Mouse (Mus musculus) activated CD4-positive, CD25-positive, alpha-beta regulatory T cell (primary cell): ENCODE data around the gene Olfr504. TPM values are rescaled to one million over a fixed set of nuclear protein-coding genes. Genes with fewer than 3 reads are reported as not detected.

ENCODE experiments used
- polyA plus RNA-seq, 2 experiments: library from polyadenylated mRNA; unstranded; fragments of 100-300 nt; shearing (Covaris generic); gene quantifications; one replicate each; pipeline ENCODE4 v1.2.1; 2017

Olfr504 gene
- polyA plus RNA-seq = not detected

GRCm38 (mm10) chr7:108565693-108566092, at the start of gene Olfr504:
Olfr504 (minus strand) TSS chr7:108565793.

GRCm38 (mm10) chr7:108610487-108610886, 44.9 kb upstream of the Olfr504 start, which contains the start of gene Olfr506:
Olfr506 (plus strand) TSS chr7:108610787.

GRCm38 (mm10) chr7:108544227-108544626, 21.4 kb downstream of the Olfr504 start, which contains the start of gene Olfr503:
Olfr503 (plus strand) TSS chr7:108544527.

GRCm38 (mm10) chr7:108524965-108525364, 40.6 kb downstream of the Olfr504 start, which contains the start of gene Olfr502:
Olfr502 (minus strand) TSS chr7:108525065.

Other genes with a start within 250 kb of the Olfr504 start
- not detected for gene Olfr492, start 242.1 kb downstream of the Olfr504 start, polyA plus RNA-seq
- gene Olfr493, start 218.8 kb downstream of the Olfr504 start, polyA plus RNA-seq = not detected
- gene Olfr494, start 200.5 kb downstream of the Olfr504 start, polyA plus RNA-seq = not detected
- not detected for gene Olfr495, start 172.6 kb downstream of the Olfr504 start, polyA plus RNA-seq
- gene Olfr497, start 145.4 kb downstream of the Olfr504 start, polyA plus RNA-seq = not detected
- not detected for gene Olfr498, start 100.5 kb downstream of the Olfr504 start, polyA plus RNA-seq
- gene Olfr502, start 40.7 kb downstream of the Olfr504 start, polyA plus RNA-seq = under 1 TPM in 1 of 2 experiments, not detected in 1; 0.61 TPM
- not detected for gene Olfr503, start 21.3 kb downstream of the Olfr504 start, polyA plus RNA-seq
- gene Olfr506, start 45.0 kb upstream of the Olfr504 start, polyA plus RNA-seq = not detected
- gene Olfr507, start 56.0 kb upstream of the Olfr504 start, polyA plus RNA-seq = not detected
- gene Olfr508, start 64.2 kb upstream of the Olfr504 start, polyA plus RNA-seq = not detected
- not detected for gene Olfr509, start 86.1 kb upstream of the Olfr504 start, polyA plus RNA-seq
- not detected for gene Olfr510, start 100.6 kb upstream of the Olfr504 start, polyA plus RNA-seq
- gene Olfr512, start 147.5 kb upstream of the Olfr504 start, polyA plus RNA-seq = not detected
- not detected for gene Olfr513, start 185.2 kb upstream of the Olfr504 start, polyA plus RNA-seq